Mouse (Mus musculus) fat pad, adult 2 months (tissue): Measurements from ENCODE around the gene Aasdhppt.

Experiments
- DNase-seq: peaks from one replicate; pipeline ENCODE4 v3.0.0-alpha.2; 2011; ENCODE audit warnings: low read depth, low spot score; ENCODE audit errors: extremely low read depth

The Aasdhppt gene

GRCm38 (mm10) chr9:4309351-4310085, at the start of gene Aasdhppt, which contains the start of gene Kbtbd3:
TSS of gene Aasdhppt (minus strand) at chr9:4309471.
TSS of gene Kbtbd3 (plus strand) at chr9:4309833.
- peak; percentile 96 for DNase-seq

- no peak for DNase-seq
Observed at GRCm38 (mm10) chr9:4353163-4353562, 43.9 kb upstream of the Aasdhppt start.

- no peak for DNase-seq
Observed at GRCm38 (mm10) chr9:4318939-4319721, 9.9 kb upstream of the Aasdhppt start.

- DNase-seq, result no peak
Observed at GRCm38 (mm10) chr9:4315746-4316145, 6.5 kb upstream of the Aasdhppt start.

- no peak for DNase-seq
Observed at GRCm38 (mm10) chr9:4313946-4314345, 4.7 kb upstream of the Aasdhppt start.

GRCm38 (mm10) chr9:4311162-4311561, 1.9 kb upstream of the Aasdhppt start:
- DNase-seq, result no peak

GRCm38 (mm10) chr9:4310706-4311105, 1.4 kb upstream of the Aasdhppt start:
- DNase-seq, result no peak

GRCm38 (mm10) chr9:4308628-4309350, 482 bp downstream of the Aasdhppt start:
- no peak for DNase-seq

- DNase-seq, result no peak
Observed at GRCm38 (mm10) chr9:4304867-4305266, 4.4 kb downstream of the Aasdhppt start.

GRCm38 (mm10) chr9:4300466-4300865, 8.8 kb downstream of the Aasdhppt start:
- no peak for DNase-seq

GRCm38 (mm10) chr9:4283850-4284249, 25.4 kb downstream of the Aasdhppt start:
- DNase-seq, result no peak

GRCm38 (mm10) chr9:4266881-4267280, 42.4 kb downstream of the Aasdhppt start:
- DNase-seq, result no peak

- no peak for DNase-seq
Observed at GRCm38 (mm10) chr9:4260746-4261090, 48.6 kb downstream of the Aasdhppt start.

- DNase-seq, result no peak
Observed at GRCm38 (mm10) chr9:4259841-4260745, 49.2 kb downstream of the Aasdhppt start.

- no peak for DNase-seq
Observed at GRCm38 (mm10) chr9:4259074-4259473, 50.2 kb downstream of the Aasdhppt start.
